Comparison of ENCODE assay signal across 15 mouse cellular contexts in the genomic region with DNA sequence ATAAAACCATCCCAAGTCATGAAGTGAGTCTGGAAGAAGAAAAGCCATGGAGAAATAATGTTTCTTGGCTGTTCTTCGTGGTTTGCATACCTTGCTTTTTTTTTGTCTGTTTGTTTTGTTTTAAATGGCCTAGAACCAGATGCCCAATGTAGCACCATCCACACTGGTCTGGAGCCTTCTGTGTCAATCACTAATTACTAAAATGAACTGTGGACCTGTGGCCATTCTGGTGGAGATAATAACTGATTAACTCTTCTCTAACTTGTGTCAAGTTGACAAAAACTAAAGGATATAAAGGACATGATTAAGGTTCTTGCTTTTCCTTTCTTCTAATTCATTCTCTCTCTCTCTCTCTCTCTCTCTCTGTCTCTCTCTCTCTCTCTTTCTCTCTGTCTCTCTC.
"Had no signal": no experiment of that assay in that cellular context is flagged by ENCODE, and none has a peak within 500 bp of the region (broad histone marks: within the 10 kb centered on the region; RNA-seq: fewer than 3 reads in every experiment).

No protein-coding gene starts in this region.

- DNase-seq: lung, adult 2 months; lung, postnatal 14 days; lung, postnatal 36 days; right cerebral cortex, postnatal 14 days; thymus, adult 2 months; thymus, postnatal 25 days; thymus, postnatal 4 days had no signal

- H3K27ac ChIP-seq: lung, embryonic 15.5 days; macrophage; midbrain, embryonic 13.5 days; midbrain, embryonic 15.5 days; neural tube, embryonic 12.5 days; stomach, embryonic 15.5 days; stomach, postnatal 0 days had no signal

- H3K36me3 ChIP-seq: lung, embryonic 15.5 days; midbrain, embryonic 13.5 days; midbrain, embryonic 15.5 days; neural tube, embryonic 12.5 days; stomach, embryonic 15.5 days had no signal

- H3K27me3 ChIP-seq: lung, embryonic 15.5 days; megakaryocyte, embryonic 14.5 days; midbrain, embryonic 13.5 days; midbrain, embryonic 15.5 days; neural tube, embryonic 12.5 days; stomach, embryonic 15.5 days had no signal

- H3K4me1 ChIP-seq: lung, embryonic 15.5 days; megakaryocyte, embryonic 14.5 days; midbrain, embryonic 13.5 days; midbrain, embryonic 15.5 days; neural tube, embryonic 12.5 days; stomach, embryonic 15.5 days had no signal

- H3K4me3 ChIP-seq: lung, embryonic 15.5 days; megakaryocyte, embryonic 14.5 days; midbrain, embryonic 13.5 days; midbrain, embryonic 15.5 days; neural tube, embryonic 12.5 days; stomach, embryonic 15.5 days had no signal
